Mouse (Mus musculus) central nervous system, embryonic 18 days (tissue): ENCODE data around the gene Lrp10. TPM values are rescaled to one million over a fixed set of nuclear protein-coding genes. Genes with fewer than 3 reads are reported as not detected.

Experiments
- polyA plus RNA-seq: library from polyadenylated mRNA; depleted of rRNA; stranded (reverse); fragments of >200 nt; gene quantifications from 2 replicates; pipeline ENCODE4 v1.2.3, GENCODE M21; 2012; rRNA removed

Gene Lrp10
- polyA plus RNA-seq = 29.7 and 31.7 TPM in 2 replicates

DNA sequence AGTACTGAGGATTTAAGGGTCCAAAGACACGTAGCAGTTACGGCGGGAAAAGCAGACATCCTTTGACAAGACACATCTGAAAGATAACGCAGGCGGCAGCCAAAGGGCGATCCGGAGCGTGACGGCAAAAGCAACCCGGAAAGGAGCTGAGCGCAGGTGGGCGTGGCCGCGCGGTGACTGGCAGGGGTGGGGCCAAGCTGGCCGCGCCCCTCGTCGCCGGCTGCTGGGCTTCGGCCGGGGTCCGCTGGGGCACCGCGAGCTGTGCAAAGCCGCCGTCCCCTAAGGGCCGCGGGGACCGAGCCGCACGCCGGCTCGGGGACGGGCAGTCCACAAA, at the start of gene Lrp10:
Lrp10 (plus strand) TSS at position 179 of the 334 bp plus-strand sequence.

DNA sequence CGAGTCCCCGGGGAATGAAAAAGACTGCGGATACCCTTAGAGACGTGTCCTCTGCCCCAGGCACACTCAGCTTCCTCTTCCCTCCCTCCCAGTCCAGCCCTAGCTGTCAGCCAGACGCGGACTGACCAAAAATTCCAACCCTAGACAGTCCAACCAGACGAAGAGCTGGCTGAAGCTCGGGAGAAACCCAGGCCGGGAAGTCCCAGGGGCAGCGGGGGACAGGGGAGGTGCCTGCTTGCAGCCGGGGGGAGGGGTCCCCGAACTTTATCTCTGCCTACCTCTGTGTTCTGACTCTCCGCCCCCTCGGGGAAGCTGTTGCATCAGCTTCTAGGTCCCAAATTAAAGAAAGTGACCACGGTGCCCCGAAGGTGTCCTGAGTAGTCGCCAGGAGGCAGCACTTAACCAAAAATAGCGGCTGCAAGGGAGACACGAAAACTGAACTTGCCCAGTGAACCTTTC, 46.3 kb upstream of the Lrp10 start, which contains the start of gene Slc7a7:
Slc7a7 (minus strand) TSS at position 158 of the 459 bp plus-strand sequence.

DNA sequence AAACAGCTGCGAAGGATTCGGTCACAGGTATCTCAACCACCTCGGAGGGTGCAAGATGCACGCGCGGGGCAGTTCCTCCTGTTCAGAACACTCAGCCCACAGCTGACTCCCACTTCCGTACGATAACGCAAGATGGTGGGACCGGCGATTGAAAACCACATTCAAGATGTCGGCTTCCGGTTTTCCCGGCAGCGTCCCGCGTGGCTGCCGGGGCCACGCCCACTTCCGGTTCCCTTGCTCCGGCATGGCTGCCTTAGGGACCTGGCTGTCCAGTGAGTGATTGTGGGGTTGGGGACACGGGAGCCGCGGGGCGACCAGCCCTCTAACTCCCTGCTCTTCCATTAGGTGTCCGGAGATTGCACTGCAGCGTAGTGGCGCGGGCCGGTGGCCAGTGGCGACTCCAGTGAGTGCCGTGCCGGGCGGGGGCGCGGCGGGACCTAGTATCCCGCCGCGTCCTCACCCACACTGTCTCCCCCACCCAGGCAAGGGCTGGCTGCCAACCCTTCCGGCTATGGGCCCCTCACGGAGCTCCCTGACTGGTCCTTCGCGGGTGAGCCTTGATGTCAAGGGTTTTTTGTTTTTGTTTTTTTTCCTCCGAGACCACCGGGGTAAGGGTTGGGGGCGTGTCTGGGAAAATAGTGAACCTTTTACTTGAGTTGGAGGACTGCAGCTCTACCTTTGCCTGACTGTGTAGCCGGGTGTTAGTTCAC, 37.1 kb upstream of the Lrp10 start, which contains the start of gene Mrpl52:
Mrpl52 (plus strand) TSS at position 221 of the 710 bp plus-strand sequence.

DNA sequence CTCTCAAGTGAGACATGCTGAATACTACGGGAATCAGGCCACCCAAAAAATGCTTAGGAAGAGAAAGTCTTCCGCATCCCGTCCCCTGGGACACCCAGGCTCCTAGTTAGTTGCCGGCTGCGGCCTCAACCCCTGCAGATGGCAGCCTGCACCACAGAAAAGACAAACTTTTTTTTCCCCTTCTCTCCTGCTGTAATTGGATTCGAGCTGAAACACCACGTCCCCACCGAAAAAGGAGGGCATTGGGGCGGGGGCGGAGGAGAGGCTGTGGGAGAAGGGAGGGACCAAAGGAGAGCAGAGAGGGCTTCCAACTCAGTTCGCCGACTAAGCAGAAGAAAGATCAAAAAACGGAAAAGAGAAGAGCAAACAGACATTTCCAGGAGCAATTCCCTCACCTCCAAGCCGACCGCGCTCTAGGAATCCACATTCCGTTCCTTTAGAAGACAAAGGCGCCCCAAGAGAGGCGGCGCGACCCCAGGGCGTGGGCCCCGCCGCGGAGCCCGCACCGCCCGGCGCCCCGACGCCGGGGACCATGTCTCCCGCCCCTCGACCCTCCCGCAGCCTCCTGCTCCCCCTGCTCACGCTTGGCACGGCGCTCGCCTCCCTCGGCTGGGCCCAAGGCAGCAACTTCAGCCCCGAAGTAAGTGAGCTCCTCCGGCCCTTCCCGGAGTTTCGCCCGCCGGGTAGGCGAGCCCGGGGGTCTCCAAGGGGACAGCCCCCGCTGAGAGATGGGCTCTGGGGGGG, 32.4 kb upstream of the Lrp10 start, which contains the start of gene Mmp14:
Mmp14 (plus strand) TSS at position 279 of the 744 bp plus-strand sequence.

DNA sequence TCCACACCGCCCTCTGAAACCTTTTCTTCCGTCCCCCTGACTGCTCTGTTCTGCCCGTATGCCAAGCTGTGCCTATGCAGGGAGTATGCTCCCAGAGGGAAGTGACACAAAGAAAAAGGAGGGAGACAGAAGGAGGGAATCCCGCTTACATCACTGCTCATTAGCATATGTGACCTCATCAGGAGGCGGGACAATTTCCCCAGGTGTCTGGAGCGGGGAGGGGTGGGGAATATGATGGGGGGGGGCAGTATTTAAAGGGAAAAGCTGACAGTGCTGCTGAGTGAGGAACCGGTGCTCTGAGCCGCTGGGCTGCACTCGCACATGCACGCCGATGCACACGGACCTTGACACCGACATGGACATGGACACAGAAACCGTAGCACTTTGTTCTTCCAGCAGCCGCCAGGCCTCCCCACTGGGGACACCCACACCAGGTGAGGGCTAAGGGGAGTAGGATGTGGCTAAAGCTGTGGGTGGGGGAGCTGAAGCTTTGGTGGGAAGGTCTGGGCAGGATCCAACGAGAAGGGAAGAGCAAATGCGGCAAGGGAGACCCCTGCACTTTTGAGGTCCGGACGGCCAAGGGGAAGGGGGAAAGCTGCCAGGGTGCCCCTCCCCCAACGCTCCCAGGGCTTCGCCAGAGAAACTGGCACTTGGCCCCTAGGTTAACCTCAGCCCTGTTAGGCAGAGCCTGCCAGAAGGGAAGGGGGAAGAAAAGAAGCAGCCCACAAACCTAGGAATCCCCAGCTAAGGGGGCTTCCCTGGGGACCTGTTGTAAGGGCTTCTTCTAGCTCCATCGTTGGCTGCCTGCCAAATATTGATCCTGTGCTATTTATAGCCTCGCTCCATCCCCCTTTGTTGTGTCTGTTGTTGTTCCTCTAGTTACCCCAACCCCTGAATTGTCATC, 12.3 kb downstream of the Lrp10 start, which contains the start of gene Rem2:
Rem2 (plus strand) TSS at position 160 of the 904 bp plus-strand sequence.

Other genes with a start within 250 kb of the Lrp10 start
- 231 and 238 TPM in 2 replicates for gene Dad1, start 210.0 kb upstream of the Lrp10 start, polyA plus RNA-seq
- 20.1 and 22.3 TPM in 2 replicates for gene Abhd4, start 209.9 kb upstream of the Lrp10 start, polyA plus RNA-seq
- 0.01 TPM in 1 of 2 replicates, not detected in the other for gene Olfr49, start 179.2 kb upstream of the Lrp10 start, polyA plus RNA-seq
- gene Oxa1l, start 103.3 kb upstream of the Lrp10 start, polyA plus RNA-seq = 83.9 and 86.0 TPM in 2 replicates
- gene Slc7a7, start 46.4 kb upstream of the Lrp10 start, polyA plus RNA-seq = 3.2 and 4.4 TPM in 2 replicates
- 261 and 274 TPM in 2 replicates for gene Mrpl52, start 37.2 kb upstream of the Lrp10 start, polyA plus RNA-seq
- gene Mmp14, start 32.5 kb upstream of the Lrp10 start, polyA plus RNA-seq = 52.9 and 57.1 TPM in 2 replicates
- gene Rem2, start 12.0 kb downstream of the Lrp10 start, polyA plus RNA-seq = 17.0 and 19.6 TPM in 2 replicates
- gene Prmt5, start 53.4 kb downstream of the Lrp10 start, polyA plus RNA-seq = 92.5 and 93.8 TPM in 2 replicates
- gene Haus4, start 90.5 kb downstream of the Lrp10 start, polyA plus RNA-seq = 13.7 and 14.3 TPM in 2 replicates
- gene Ajuba, start 113.4 kb downstream of the Lrp10 start, polyA plus RNA-seq = 5.5 and 6.2 TPM in 2 replicates
- 8.3 TPM in 2 replicates for gene 4931414P19Rik, start 141.9 kb downstream of the Lrp10 start, polyA plus RNA-seq
- 248 and 267 TPM in 2 replicates for gene Psmb5, start 153.9 kb downstream of the Lrp10 start, polyA plus RNA-seq
- gene Psmb11, start 157.3 kb downstream of the Lrp10 start, polyA plus RNA-seq = 0.04 and 0.06 TPM in 2 replicates
- gene Gm17606, start 176.8 kb downstream of the Lrp10 start, polyA plus RNA-seq = not detected in 2 replicates
- gene Cdh24, start 177.2 kb downstream of the Lrp10 start, polyA plus RNA-seq = 39.6 and 45.5 TPM in 2 replicates
- gene 1700123O20Rik, start 222.1 kb downstream of the Lrp10 start, polyA plus RNA-seq = 63.9 and 64.6 TPM in 2 replicates
- gene Acin1, start 222.8 kb downstream of the Lrp10 start, polyA plus RNA-seq = 225 and 264 TPM in 2 replicates
- gene Gm29776, start 234.7 kb downstream of the Lrp10 start, polyA plus RNA-seq = 0.10 and 0.12 TPM in 2 replicates
- 0.06 and 0.11 TPM in 2 replicates for gene Cebpe, start 248.0 kb downstream of the Lrp10 start, polyA plus RNA-seq